In the genomic region with DNA sequence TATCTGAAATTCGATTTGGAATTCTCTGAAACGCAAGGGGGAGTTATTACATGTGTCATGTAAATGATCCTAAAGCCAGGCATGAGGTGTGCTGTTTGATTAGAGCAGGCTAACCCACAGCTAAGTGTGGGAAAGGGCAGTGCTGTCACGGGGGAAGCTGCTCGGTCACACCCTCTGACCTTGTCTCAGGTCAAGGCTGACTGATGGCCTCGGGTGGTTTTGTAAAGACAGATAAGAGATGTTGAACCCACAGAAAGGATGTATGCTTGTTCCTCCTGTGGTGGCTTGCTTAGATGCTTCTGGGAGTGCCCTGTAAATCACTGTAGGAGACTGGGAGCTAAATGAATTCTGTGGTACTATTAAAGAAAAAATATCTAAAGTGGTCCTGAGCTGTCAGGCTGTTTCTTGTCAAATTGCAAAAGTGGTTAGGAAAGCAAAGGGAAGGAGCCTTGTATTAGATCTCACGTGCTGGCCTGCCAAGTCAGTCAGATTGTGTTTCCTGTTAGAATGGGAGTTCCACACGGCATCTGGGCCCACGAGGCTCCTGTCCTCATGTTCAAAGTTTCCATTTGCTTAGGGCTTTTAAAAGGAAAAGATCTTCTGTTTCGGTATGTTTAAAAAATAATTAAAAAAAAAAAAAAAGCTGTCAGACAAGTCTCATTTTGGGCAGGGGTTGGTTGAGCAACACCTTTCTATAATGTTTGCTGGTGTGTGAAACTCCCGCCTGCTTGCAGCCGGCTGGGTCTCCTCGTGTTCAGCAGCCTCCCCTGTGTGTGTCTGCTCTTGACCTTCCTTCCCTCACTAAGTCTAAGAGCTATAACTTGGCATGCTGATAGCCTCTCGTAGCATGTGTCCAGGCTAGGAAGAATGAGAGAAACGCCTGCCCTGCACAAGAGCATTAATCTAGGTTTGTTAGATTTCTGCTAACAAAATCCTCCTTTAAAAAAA, we compare ENCODE assay signal across 13 mouse cellular contexts. TPM values are rescaled to one million over a fixed set of nuclear protein-coding genes. Genes with fewer than 3 reads are reported as not detected.
A peak's percentile ranks its signal among the peaks of the same experiment; 100 is the strongest.
DNase-seq lines count a peak whose midpoint lies in the region; ATAC-seq and TF ChIP-seq lines count a peak whose summit lies in the region.
"Had no signal": no experiment of that assay in that cellular context is flagged by ENCODE, and none has a peak within 500 bp of the region (broad histone marks: within the 10 kb centered on the region; RNA-seq: fewer than 3 reads in every experiment).

No protein-coding gene starts in this region.

- TF ChIP-seq EP300 in ES-Bruce4 (IDR thresholded peaks at IDR 0.05; ENCODE audit: insufficient read depth, low read depth, low read length): 0 out of 2 replicates have a peak, but pooled peaks have one; percentile 42

- H3K9me3 ChIP-seq in liver, embryonic 12.5 days (replicated peaks): no peaks in the 10 kb centered on the region
- no peaks in the 10 kb centered on the region for H3K9me3 ChIP-seq in ES-Bruce4 (replicated peaks; ENCODE audit: control insufficient read depth, insufficient read depth, low read length, poor library complexity, severe bottlenecking)
- H3K9me3 ChIP-seq in forebrain, postnatal 0 days (ENCODE audit: low read length): no peaks in the 10 kb centered on the region
- H3K9me3 ChIP-seq: forebrain, embryonic 13.5 days; hindbrain, embryonic 10.5 days had no signal

- no peak for TF ChIP-seq CTCF in liver, adult 2 months (IDR thresholded peaks at IDR 0.05; ENCODE audit: low read depth, low read length)
- TF ChIP-seq CTCF in ES-Bruce4 (IDR thresholded peaks at IDR 0.05; ENCODE audit: low read depth, low read length): no peak
- TF ChIP-seq CTCF in forebrain, postnatal 0 days (IDR thresholded peaks at IDR 0.05; ENCODE audit: low read depth): no peak

- no peak overlapping the region for H3K4me2 ChIP-seq in liver, embryonic 12.5 days
- H3K4me2 ChIP-seq in myocyte (ENCODE audit: low read depth): no peak overlapping the region
- no peak overlapping the region for H3K4me2 ChIP-seq in forebrain, postnatal 0 days (ENCODE audit: low read depth)
- H3K4me2 ChIP-seq: forebrain, embryonic 13.5 days had no signal

- no peak for TF ChIP-seq POLR2A in liver, adult 2 months (IDR thresholded peaks at IDR 0.05; ENCODE audit: extremely low read depth, insufficient read depth, low read length)
- TF ChIP-seq POLR2A in ES-Bruce4 (IDR thresholded peaks at IDR 0.05; ENCODE audit: insufficient read depth, low read length): no peak
- peak; percentile 40 for TF ChIP-seq POLR2A in myocyte (IDR thresholded peaks at IDR 0.05; ENCODE audit: insufficient read length, low read depth)

- H3K27ac ChIP-seq in liver, adult 2 months (replicated peaks; ENCODE audit: insufficient read depth, low read depth, low read length): no peak overlapping the region
- H3K27ac ChIP-seq in liver, embryonic 12.5 days: no peak overlapping the region; the same call in 1 of the 2 replicates
- no peak overlapping the region for H3K27ac ChIP-seq in ES-Bruce4 (ENCODE audit: insufficient read depth, low read length)
- no peak overlapping the region for H3K27ac ChIP-seq in forebrain, postnatal 0 days (ENCODE audit: low read depth, low read length)
- H3K27ac ChIP-seq: forebrain, embryonic 13.5 days; hindbrain, embryonic 10.5 days had no signal

- no peaks in the 10 kb centered on the region for H3K79me2 ChIP-seq in liver, adult 2 months (ENCODE audit: control insufficient read depth, insufficient read depth, low read length)
- peaks cover 4% of the 10 kb centered on the region for H3K79me2 ChIP-seq in myocyte (ENCODE audit: control insufficient read depth, insufficient read depth)

- H3K4me3 ChIP-seq in liver, adult 2 months (ENCODE audit: insufficient read depth, low read depth, low read length): no peak overlapping the region
- H3K4me3 ChIP-seq in liver, embryonic 12.5 days: no peak overlapping the region
- no peak overlapping the region for H3K4me3 ChIP-seq in ES-Bruce4 (ENCODE audit: low read depth, low read length)
- no peak overlapping the region for H3K4me3 ChIP-seq in myocyte
- no peak overlapping the region for H3K4me3 ChIP-seq in forebrain, postnatal 0 days (ENCODE audit: low read depth, low read length)
- H3K4me3 ChIP-seq: forebrain, embryonic 13.5 days; hindbrain, embryonic 10.5 days had no signal

- WGBS in liver, adult 2 months: 56% methylated on average over 14 of the region's 14 CpGs
- 53% methylated on average over 14 of the region's 14 CpGs for WGBS in liver, embryonic 12.5 days (ENCODE audit: insufficient replicate concordance)
- 80% methylated on average over 14 of the region's 14 CpGs for WGBS in forebrain, postnatal 0 days

- no peak overlapping the region for H3K9ac ChIP-seq in liver, adult 2 months (ENCODE audit: low read depth, low read length)
- H3K9ac ChIP-seq in liver, embryonic 12.5 days: no peak overlapping the region
- no peak overlapping the region for H3K9ac ChIP-seq in ES-Bruce4 (ENCODE audit: low read depth, poor library complexity, severe bottlenecking)
- H3K9ac ChIP-seq in forebrain, postnatal 0 days: no peak overlapping the region
- H3K9ac ChIP-seq: forebrain, embryonic 13.5 days had no signal

- H3K27me3 ChIP-seq in liver, adult 2 months (ENCODE audit: control insufficient read depth, insufficient read depth, low read length): no peaks in the 10 kb centered on the region
- no peaks in the 10 kb centered on the region for H3K27me3 ChIP-seq in liver, embryonic 12.5 days (replicated peaks)
- H3K27me3 ChIP-seq in ES-Bruce4 (ENCODE audit: control insufficient read depth, insufficient read depth, low read length, poor library complexity, severe bottlenecking) (no peaks in the 10 kb centered on the region), myocyte (ENCODE audit: control insufficient read depth, insufficient read depth, insufficient read length) (no peaks in the 10 kb centered on the region)
- H3K27me3 ChIP-seq in forebrain, postnatal 0 days (ENCODE audit: insufficient read depth, low read length): no peaks in the 10 kb centered on the region
- H3K27me3 ChIP-seq: forebrain, embryonic 13.5 days; Patski had no signal

- DNase-seq in liver, adult 2 months (ENCODE audit: extremely low read depth, low read depth, low spot score): peak; percentile 38
- peak; percentile 61 for DNase-seq in R1 (ENCODE audit: low read depth, low spot score)
- no peak for DNase-seq in forebrain, postnatal 0 days
- DNase-seq: cerebellum, adult 11-12 months; kidney, postnatal 10 days; spleen, adult 18-20 months had no signal

- no peak overlapping the region for H3ac ChIP-seq in myocyte (ENCODE audit: control insufficient read depth, insufficient read length)

- peaks cover 2% of the 10 kb centered on the region; the same call in 1 of the 2 replicates for H3K4me1 ChIP-seq in liver, adult 2 months (ENCODE audit: control insufficient read depth, insufficient read depth, low read length)
- H3K4me1 ChIP-seq in liver, embryonic 12.5 days: peaks cover 41% of the 10 kb centered on the region
- no peaks in the 10 kb centered on the region for H3K4me1 ChIP-seq in ES-Bruce4 (ENCODE audit: control insufficient read depth, insufficient read depth, low read length)
- H3K4me1 ChIP-seq in forebrain, postnatal 0 days (ENCODE audit: insufficient read depth): no peaks in the 10 kb centered on the region
- H3K4me1 ChIP-seq: forebrain, embryonic 13.5 days; hindbrain, embryonic 10.5 days had no signal

- peaks cover 48% of the 10 kb centered on the region for H3K36me3 ChIP-seq in liver, adult 2 months (ENCODE audit: control insufficient read depth, insufficient read depth, low read length)
- peaks cover 51% of the 10 kb centered on the region for H3K36me3 ChIP-seq in liver, embryonic 12.5 days
- H3K36me3 ChIP-seq in ES-Bruce4 (ENCODE audit: control insufficient read depth, insufficient read depth, low read length, poor library complexity, severe bottlenecking): peaks cover 37% of the 10 kb centered on the region
- peaks cover 65% of the 10 kb centered on the region for H3K36me3 ChIP-seq in myocyte (ENCODE audit: control insufficient read depth, insufficient read depth)
- peaks cover 46% of the 10 kb centered on the region for H3K36me3 ChIP-seq in forebrain, postnatal 0 days (ENCODE audit: insufficient read depth)

- no peak for ATAC-seq in liver, embryonic 12.5 days
- ATAC-seq in CD4-positive, CD25-positive, alpha-beta regulatory T cell, adult 4 months: no peak
- no peak for ATAC-seq in forebrain, postnatal 0 days
- ATAC-seq: forebrain, embryonic 13.5 days; Patski had no signal

TF ChIP-seq in myocyte, 11 proteins besides CTCF, POLR2A, EP300 and RAD21:
- TF ChIP-seq POLR2AphosphoS2 (IDR thresholded peaks at IDR 0.05; ENCODE audit: insufficient read length, low read depth) (peak; percentile 85), USF1 (IDR thresholded peaks at IDR 0.05; ENCODE audit: low read depth) (no peak)

RNA-seq across cellular contexts. Expression of a gene that starts 32.5 kb away (rescaled TPM):
- total RNA-seq in liver, adult 2 months (2014; rRNA removed): 146 and 163 TPM in 2 replicates
- 92.4 and 116 TPM in 2 replicates for polyA plus RNA-seq in liver, adult 2 months (2012; rRNA removed)
- 138 and 143 TPM in 2 replicates for polyA plus RNA-seq in liver, embryonic 12.5 days (2016; fragmentation: Nextera tagmentation; extraction: Ambion mirVana)
- polyA plus RNA-seq in ES-Bruce4 (2011; ENCODE audit: insufficient read depth, insufficient read length, low read depth, missing spikeins) (584 and 623 TPM in 2 replicates), myocyte (2012; fragmentation: generic; extraction: Trizol) (589 TPM)
- 1 to 10 TPM; 8.8 to 9.7 TPM for polyA plus RNA-seq in CD4-positive, CD25-positive, alpha-beta regulatory T cell, adult 4 months (2017; shearing (Covaris generic))
- 128 and 150 TPM in 2 replicates for total RNA-seq in forebrain, postnatal 0 days (2014; rRNA removed)
- polyA plus RNA-seq in forebrain, postnatal 0 days (2015; fragmentation: Nextera tagmentation; extraction: Ambion mirVana): 307 and 319 TPM in 2 replicates
